Mouse (Mus musculus): ENCODE measurements around the gene Hapln1. TPM values are rescaled to one million over a fixed set of nuclear protein-coding genes. Genes with fewer than 3 reads are reported as not detected.

Hapln1 gene
- polyA plus RNA-seq, 1 experiment from 2014 or later, result 9.5 TPM

GRCm38 (mm10) chr13:89539887-89540264 is 280 bp downstream of the Hapln1 start:
- Histone ChIP-seq H3K4me3 (ENCODE audit: low read depth, low read length) (peak overlapping the region; percentile 48), H3K36me3 (replicated peaks; ENCODE audit: control insufficient read depth, insufficient read depth, low read depth, low read length) (no peaks in the 10 kb centered on the region), H3K27ac (replicated peaks; ENCODE audit: low read depth, low read length) (peak overlapping the region; percentile 65; the same call in 1 of the 2 replicates), H3K9ac (replicated peaks; ENCODE audit: low read length) (peak overlapping the region; percentile 61), H3K4me2 (ENCODE audit: low read depth, low read length) (peak overlapping the region; percentile 70), H3K9me3 (replicated peaks; ENCODE audit: control insufficient read depth, low read length) (no peaks in the 10 kb centered on the region), H3K27me3 (ENCODE audit: control insufficient read depth, insufficient read depth, low read length) (no peaks in the 10 kb centered on the region), H3K4me1 (ENCODE audit: control insufficient read depth, insufficient read depth, low read length) (no peaks in the 10 kb centered on the region)
- ATAC-seq (replicated peaks; ENCODE audit: insufficient number of reproducible peaks, low FRiP score, low TSS enrichment, low read depth), result peak; percentile 45
- 8% methylated on average over 11 of the region's 11 CpGs for WGBS
- peak; percentile 70 for DNase-seq (ENCODE audit: low spot score)

GRCm38 (mm10) chr13:89540301-89540982 is 846 bp downstream of the Hapln1 start:
- Histone ChIP-seq H3K4me2 (ENCODE audit: low read depth, low read length) (peak overlapping the region; percentile 23), H3K9ac (replicated peaks; ENCODE audit: low read length) (peak overlapping the region; percentile 25), H3K4me3 (ENCODE audit: low read depth, low read length) (no peak overlapping the region)

GRCm38 (mm10) chr13:89543003-89543402 is 3.4 kb downstream of the Hapln1 start:
- no peaks in the 10 kb centered on the region for H3K4me1 ChIP-seq (ENCODE audit: control insufficient read depth, insufficient read depth, low read length)
- H3K9ac ChIP-seq (replicated peaks; ENCODE audit: low read length), result no peak overlapping the region
- H3K4me3 ChIP-seq (ENCODE audit: low read depth, low read length), result no peak overlapping the region
- ATAC-seq (replicated peaks; ENCODE audit: insufficient number of reproducible peaks, low FRiP score, low TSS enrichment, low read depth) (no peak), DNase-seq (ENCODE audit: low spot score) (peak; percentile 86)
- no peaks in the 10 kb centered on the region for H3K9me3 ChIP-seq (replicated peaks; ENCODE audit: control insufficient read depth, low read length)
- no peaks in the 10 kb centered on the region for H3K27me3 ChIP-seq (ENCODE audit: control insufficient read depth, insufficient read depth, low read length)
- no peak overlapping the region for H3K27ac ChIP-seq (replicated peaks; ENCODE audit: low read depth, low read length)
- 5% methylated on average over 3 of the region's 3 CpGs for WGBS
- H3K36me3 ChIP-seq (replicated peaks; ENCODE audit: control insufficient read depth, insufficient read depth, low read depth, low read length), result no peaks in the 10 kb centered on the region
- H3K4me2 ChIP-seq (ENCODE audit: low read depth, low read length), result no peak overlapping the region

More at GRCm38 (mm10) chr13:89540301-89540982, 846 bp downstream of the Hapln1 start:
- H3K9me3 ChIP-seq (replicated peaks; ENCODE audit: control insufficient read depth, low read length), result no peaks in the 10 kb centered on the region
- ATAC-seq (replicated peaks; ENCODE audit: insufficient number of reproducible peaks, low FRiP score, low TSS enrichment, low read depth) (peak; percentile 51), DNase-seq (ENCODE audit: low spot score) (peak; percentile 61)
- peak overlapping the region; percentile 65; the same call in 1 of the 2 replicates for H3K27ac ChIP-seq (replicated peaks; ENCODE audit: low read depth, low read length)
- WGBS, result 9% methylated on average over 11 of the region's 11 CpGs
- H3K4me1 ChIP-seq (ENCODE audit: control insufficient read depth, insufficient read depth, low read length), result no peaks in the 10 kb centered on the region
- H3K36me3 ChIP-seq (replicated peaks; ENCODE audit: control insufficient read depth, insufficient read depth, low read depth, low read length), result no peaks in the 10 kb centered on the region
- H3K27me3 ChIP-seq (ENCODE audit: control insufficient read depth, insufficient read depth, low read length), result no peaks in the 10 kb centered on the region

- Histone ChIP-seq H3K9ac (replicated peaks; ENCODE audit: low read length) (no peak overlapping the region), H3K4me3 (ENCODE audit: low read depth, low read length) (no peak overlapping the region), H3K4me1 (ENCODE audit: control insufficient read depth, insufficient read depth, low read length) (no peaks in the 10 kb centered on the region), H3K27ac (replicated peaks; ENCODE audit: low read depth, low read length) (no peak overlapping the region), H3K4me2 (ENCODE audit: low read depth, low read length) (no peak overlapping the region), H3K9me3 (replicated peaks; ENCODE audit: control insufficient read depth, low read length) (no peaks in the 10 kb centered on the region), H3K27me3 (ENCODE audit: control insufficient read depth, insufficient read depth, low read length) (no peaks in the 10 kb centered on the region), H3K36me3 (replicated peaks; ENCODE audit: control insufficient read depth, insufficient read depth, low read depth, low read length) (no peaks in the 10 kb centered on the region)
- DNase-seq (ENCODE audit: low spot score) (peak; percentile 70), ATAC-seq (replicated peaks; ENCODE audit: insufficient number of reproducible peaks, low FRiP score, low TSS enrichment, low read depth) (no peak)
- 32% methylated on average over 2 of the region's 2 CpGs for WGBS
Measured at GRCm38 (mm10) chr13:89548203-89548740, 8.7 kb downstream of the Hapln1 start.

- H3K4me2 ChIP-seq (ENCODE audit: low read depth, low read length), result no peak overlapping the region
- DNase-seq (ENCODE audit: low spot score) (no peak), ATAC-seq (replicated peaks; ENCODE audit: insufficient number of reproducible peaks, low FRiP score, low TSS enrichment, low read depth) (no peak)
- H3K27me3 ChIP-seq (ENCODE audit: control insufficient read depth, insufficient read depth, low read length), result no peaks in the 10 kb centered on the region
- H3K4me1 ChIP-seq (ENCODE audit: control insufficient read depth, insufficient read depth, low read length), result no peaks in the 10 kb centered on the region
- no peaks in the 10 kb centered on the region for H3K36me3 ChIP-seq (replicated peaks; ENCODE audit: control insufficient read depth, insufficient read depth, low read depth, low read length)
- no peak overlapping the region for H3K27ac ChIP-seq (replicated peaks; ENCODE audit: low read depth, low read length)
- no peak overlapping the region for H3K4me3 ChIP-seq (ENCODE audit: low read depth, low read length)
- 41% methylated on average over 3 of the region's 4 CpGs for WGBS
- H3K9me3 ChIP-seq (replicated peaks; ENCODE audit: control insufficient read depth, low read length), result no peaks in the 10 kb centered on the region
- no peak overlapping the region for H3K9ac ChIP-seq (replicated peaks; ENCODE audit: low read length)
Measured at GRCm38 (mm10) chr13:89549507-89549906, 9.9 kb downstream of the Hapln1 start.

GRCm38 (mm10) chr13:89551502-89551901 is 11.9 kb downstream of the Hapln1 start:
- Histone ChIP-seq H3K9ac (replicated peaks; ENCODE audit: low read length) (no peak overlapping the region), H3K27me3 (ENCODE audit: control insufficient read depth, insufficient read depth, low read length) (no peaks in the 10 kb centered on the region), H3K4me3 (ENCODE audit: low read depth, low read length) (no peak overlapping the region), H3K27ac (replicated peaks; ENCODE audit: low read depth, low read length) (no peak overlapping the region), H3K4me2 (ENCODE audit: low read depth, low read length) (no peak overlapping the region), H3K4me1 (ENCODE audit: control insufficient read depth, insufficient read depth, low read length) (no peaks in the 10 kb centered on the region), H3K36me3 (replicated peaks; ENCODE audit: control insufficient read depth, insufficient read depth, low read depth, low read length) (no peaks in the 10 kb centered on the region), H3K9me3 (replicated peaks; ENCODE audit: control insufficient read depth, low read length) (no peaks in the 10 kb centered on the region)
- DNase-seq (ENCODE audit: low spot score), result peak; percentile 44
- WGBS, result 14% methylated on average over 1 of the region's 1 CpGs
- no peak for ATAC-seq (replicated peaks; ENCODE audit: insufficient number of reproducible peaks, low FRiP score, low TSS enrichment, low read depth)

GRCm38 (mm10) chr13:89564518-89564917 is 24.9 kb downstream of the Hapln1 start:
- Histone ChIP-seq H3K36me3 (replicated peaks; ENCODE audit: control insufficient read depth, insufficient read depth, low read depth, low read length) (no peaks in the 10 kb centered on the region), H3K4me2 (ENCODE audit: low read depth, low read length) (no peak overlapping the region), H3K27me3 (ENCODE audit: control insufficient read depth, insufficient read depth, low read length) (no peaks in the 10 kb centered on the region), H3K4me3 (ENCODE audit: low read depth, low read length) (no peak overlapping the region), H3K27ac (replicated peaks; ENCODE audit: low read depth, low read length) (no peak overlapping the region), H3K9me3 (replicated peaks; ENCODE audit: control insufficient read depth, low read length) (no peaks in the 10 kb centered on the region), H3K4me1 (ENCODE audit: control insufficient read depth, insufficient read depth, low read length) (no peaks in the 10 kb centered on the region), H3K9ac (replicated peaks; ENCODE audit: low read length) (no peak overlapping the region)
- ATAC-seq (replicated peaks; ENCODE audit: insufficient number of reproducible peaks, low FRiP score, low TSS enrichment, low read depth), result no peak
- WGBS, result 89% methylated on average over 5 of the region's 5 CpGs
- DNase-seq (ENCODE audit: low spot score), result no peak

- no peak for DNase-seq (ENCODE audit: low spot score)
Measured at GRCm38 (mm10) chr13:89566300-89566699, 26.7 kb downstream of the Hapln1 start.

More at GRCm38 (mm10) chr13:89566300-89566699, 26.7 kb downstream of the Hapln1 start:
- Histone ChIP-seq H3K4me3 (ENCODE audit: low read depth, low read length) (no peak overlapping the region), H3K27ac (replicated peaks; ENCODE audit: low read depth, low read length) (no peak overlapping the region), H3K36me3 (replicated peaks; ENCODE audit: control insufficient read depth, insufficient read depth, low read depth, low read length) (no peaks in the 10 kb centered on the region), H3K4me2 (ENCODE audit: low read depth, low read length) (no peak overlapping the region), H3K9me3 (replicated peaks; ENCODE audit: control insufficient read depth, low read length) (no peaks in the 10 kb centered on the region), H3K9ac (replicated peaks; ENCODE audit: low read length) (no peak overlapping the region), H3K4me1 (ENCODE audit: control insufficient read depth, insufficient read depth, low read length) (no peaks in the 10 kb centered on the region), H3K27me3 (ENCODE audit: control insufficient read depth, insufficient read depth, low read length) (no peaks in the 10 kb centered on the region)
- no peak for ATAC-seq (replicated peaks; ENCODE audit: insufficient number of reproducible peaks, low FRiP score, low TSS enrichment, low read depth)
- WGBS, result 94% methylated on average over 4 of the region's 4 CpGs
